Mouse (Mus musculus) stomach, embryonic 16.5 days (tissue): ENCODE results near the gene Trank1. TPM values are rescaled to one million over a fixed set of nuclear protein-coding genes. Genes with fewer than 3 reads are reported as not detected.
A peak's percentile ranks its signal among the peaks of the same experiment; 100 is the strongest.

Experiments used
- ATAC-seq: fragments of 200-750 bp; cut with Nextera tagmentation; 2 replicates; pipeline ENCODE4 v1.8.0; 2017; ENCODE audit warnings: moderate number of reproducible peaks, moderate TSS enrichment; ENCODE audit not compliant: insufficient read depth, low FRiP score
- H3K27ac ChIP-seq: fragments of 300-500 bp; sonication (generic); 2 replicates; pipeline ENCODE4 v1.5.1; 2014; ENCODE audit warnings: low read length
- H3K27me3 ChIP-seq: fragments of 300-500 bp; sonication (generic); 2 replicates; pipeline ENCODE4 v1.6.1; 2014; ENCODE audit warnings: low read length, control low read depth, mixed read lengths; ENCODE audit not compliant: control insufficient read depth, insufficient read depth
- H3K36me3 ChIP-seq: fragments of 300-500 bp; sonication (generic); 2 replicates; pipeline ENCODE4 v1.6.1; 2014; ENCODE audit warnings: low read length; ENCODE audit not compliant: control insufficient read depth, insufficient read depth
- H3K4me1 ChIP-seq: fragments of 300-500 bp; sonication (generic); 2 replicates; pipeline ENCODE4 v1.6.1; 2014; ENCODE audit warnings: low read length, control low read depth, mixed read lengths; ENCODE audit not compliant: control insufficient read depth, insufficient read depth
- H3K4me2 ChIP-seq: fragments of 300-500 bp; sonication (generic); 2 replicates; pipeline ENCODE4 v1.6.1; 2014; ENCODE audit warnings: low read depth, low read length, mixed read lengths
- H3K4me3 ChIP-seq: fragments of 300-500 bp; sonication (generic); replicated peaks from 2 replicates; pipeline ENCODE4 v1.5.1; 2014; ENCODE audit warnings: mild to moderate bottlenecking, low read length
- H3K9ac ChIP-seq: fragments of 300-500 bp; sonication (generic); 2 replicates; pipeline ENCODE4 v1.6.1; 2014; ENCODE audit warnings: low read length
- H3K9me3 ChIP-seq: fragments of 300-500 bp; sonication (generic); replicated peaks from 2 replicates; pipeline ENCODE4 v1.6.1; 2016; ENCODE audit warnings: low read length, control low read depth; ENCODE audit not compliant: control insufficient read depth
- WGBS: fragments of 180-500 bp; shearing (Covaris S2); extraction: QIAGEN DNeasy Blood & Tissue Kit; methylation state at CpG from one replicate; pipeline ENCODE4 v1.1.7; 2014; 5-methylcytosine and 5-hydroxymethylcytosine counted together
- polyA plus RNA-seq: library from polyadenylated mRNA; unstranded; fragments of >200 nt; fragmentation: Nextera tagmentation; extraction: Ambion mirVana; gene quantifications from 2 replicates; pipeline ENCODE4 v1.2.1, GENCODE M21; 2015

The Trank1 gene
- polyA plus RNA-seq: 0.08 and 0.21 TPM in 2 replicates

GRCm38 (mm10) chr9:111311031-111311842, at the start of gene Trank1:
Gene Trank1, plus strand, starts transcription at chr9:111311739.
- Histone ChIP-seq H3K9me3 (0 out of 2 replicates have a peak, but pooled peaks cover 6% of the 10 kb centered on the region), H3K27me3 (peaks cover 54% of the 10 kb centered on the region), H3K27ac (no peak within 1 kb of the TSS), H3K4me3 (peak within 1 kb of the TSS; percentile 48), H3K36me3 (no peaks in the 10 kb centered on the region), H3K9ac (peak within 1 kb of the TSS; percentile 56), H3K4me1 (peaks cover 16% of the 10 kb centered on the region), H3K4me2 (peak within 1 kb of the TSS; percentile 79)
- WGBS: 8% methylated on average over 71 of the region's 72 CpGs
- peak; percentile 60; the same call in 1 of the 2 replicates for ATAC-seq

GRCm38 (mm10) chr9:111267998-111268397, 43.5 kb upstream of the Trank1 start:
- no peaks in the 10 kb centered on the region for H3K9me3 ChIP-seq
- H3K27ac ChIP-seq: no peak overlapping the region
- H3K27me3 ChIP-seq: no peaks in the 10 kb centered on the region
- no peak for ATAC-seq
- H3K4me1 ChIP-seq: peaks cover 6% of the 10 kb centered on the region; the same call in 1 of the 2 replicates
- no peak overlapping the region for H3K4me3 ChIP-seq
- 98% methylated on average over 2 of the region's 2 CpGs for WGBS
- no peak overlapping the region for H3K9ac ChIP-seq
- peaks cover 8% of the 10 kb centered on the region; the same call in 1 of the 2 replicates for H3K36me3 ChIP-seq
- H3K4me2 ChIP-seq: no peak overlapping the region

- no peaks in the 10 kb centered on the region; the same call in 1 of the 2 replicates for H3K36me3 ChIP-seq
- 7% methylated on average over 5 of the region's 5 CpGs for WGBS
- peak overlapping the region; percentile 88 for H3K9ac ChIP-seq
- peak overlapping the region; percentile 96; the same call in 1 of the 2 replicates for H3K27ac ChIP-seq
- H3K9me3 ChIP-seq: no peaks in the 10 kb centered on the region
- peaks cover 22% of the 10 kb centered on the region for H3K4me1 ChIP-seq
- peak overlapping the region; percentile 57 for H3K4me2 ChIP-seq
- no peak for ATAC-seq
- H3K4me3 ChIP-seq: peak overlapping the region; percentile 93
- H3K27me3 ChIP-seq: no peaks in the 10 kb centered on the region
Measured at GRCm38 (mm10) chr9:111270606-111271005, 40.9 kb upstream of the Trank1 start.

GRCm38 (mm10) chr9:111271056-111271433, 40.5 kb upstream of the Trank1 start:
- under 1% methylated on average over 32 of the region's 32 CpGs for WGBS
- ATAC-seq: peak; percentile 42
- Histone ChIP-seq H3K36me3 (no peaks in the 10 kb centered on the region; the same call in 1 of the 2 replicates), H3K4me1 (peaks cover 22% of the 10 kb centered on the region), H3K27ac (peak overlapping the region; percentile 96), H3K4me3 (peak overlapping the region; percentile 93), H3K9me3 (no peaks in the 10 kb centered on the region), H3K27me3 (no peaks in the 10 kb centered on the region), H3K4me2 (peak overlapping the region; percentile 57), H3K9ac (peak overlapping the region; percentile 88)

GRCm38 (mm10) chr9:111271434-111272160, 39.9 kb upstream of the Trank1 start, which contains the start of the genes Mlh1 and Epm2aip1:
Gene Mlh1, minus strand, starts transcription at chr9:111271791.
Gene Epm2aip1, plus strand, starts transcription at chr9:111271929.
- Histone ChIP-seq H3K9ac (peak within 1 kb of the TSS; percentile 92), H3K9me3 (no peaks in the 10 kb centered on the region), H3K27ac (peak within 1 kb of the TSS; percentile 96), H3K36me3 (peaks cover 3% of the 10 kb centered on the region), H3K4me3 (peak within 1 kb of the TSS; percentile 93), H3K4me2 (peak within 1 kb of the TSS; percentile 74), H3K27me3 (no peaks in the 10 kb centered on the region), H3K4me1 (peaks cover 27% of the 10 kb centered on the region)
- peak; percentile 99 for ATAC-seq
- WGBS: under 1% methylated on average over 64 of the region's 64 CpGs

- H3K4me2 ChIP-seq: peak overlapping the region; percentile 74
- H3K4me3 ChIP-seq: peak overlapping the region; percentile 93
- H3K27me3 ChIP-seq: no peaks in the 10 kb centered on the region
- peak overlapping the region; percentile 96 for H3K27ac ChIP-seq
- peak overlapping the region; percentile 92 for H3K9ac ChIP-seq
- H3K36me3 ChIP-seq: peaks cover 6% of the 10 kb centered on the region
- ATAC-seq: no peak
- no peaks in the 10 kb centered on the region for H3K9me3 ChIP-seq
- WGBS: 5% methylated on average over 19 of the region's 19 CpGs
- peaks cover 27% of the 10 kb centered on the region for H3K4me1 ChIP-seq
Measured at GRCm38 (mm10) chr9:111272356-111272755, 39.2 kb upstream of the Trank1 start.

GRCm38 (mm10) chr9:111272996-111273785, 38.3 kb upstream of the Trank1 start:
- peak overlapping the region; percentile 92 for H3K9ac ChIP-seq
- no peak overlapping the region for H3K27ac ChIP-seq
- no peak for ATAC-seq
- H3K27me3 ChIP-seq: no peaks in the 10 kb centered on the region
- peak overlapping the region; percentile 74 for H3K4me2 ChIP-seq
- H3K4me1 ChIP-seq: peaks cover 27% of the 10 kb centered on the region
- H3K9me3 ChIP-seq: no peaks in the 10 kb centered on the region
- H3K4me3 ChIP-seq: peak overlapping the region; percentile 93
- H3K36me3 ChIP-seq: peaks cover 9% of the 10 kb centered on the region
- WGBS: 52% methylated on average over 15 of the region's 15 CpGs

- Histone ChIP-seq H3K36me3 (peaks cover 9% of the 10 kb centered on the region), H3K27me3 (no peaks in the 10 kb centered on the region), H3K4me3 (peak overlapping the region; percentile 17; the same call in 1 of the 2 replicates), H3K4me2 (peak overlapping the region; percentile 74), H3K4me1 (peaks cover 27% of the 10 kb centered on the region), H3K27ac (no peak overlapping the region), H3K9ac (no peak overlapping the region), H3K9me3 (no peaks in the 10 kb centered on the region)
- 58% methylated on average over 1 of the region's 1 CpGs for WGBS
- no peak for ATAC-seq
Measured at GRCm38 (mm10) chr9:111273958-111274357, 37.6 kb upstream of the Trank1 start.
